Mouse (Mus musculus) regulatory T cell (primary cell): ENCODE data around the gene Nav2.

Source experiments
- in situ Hi-C: fragments of 300-600 bp; cut with MboI, MseI; formaldehyde crosslinking; loops from one replicate; pipeline ENCODE4 v1.15.1; 2025; ENCODE audit warnings: high pct_unique_total_duplicates

The Nav2 gene

DNA sequence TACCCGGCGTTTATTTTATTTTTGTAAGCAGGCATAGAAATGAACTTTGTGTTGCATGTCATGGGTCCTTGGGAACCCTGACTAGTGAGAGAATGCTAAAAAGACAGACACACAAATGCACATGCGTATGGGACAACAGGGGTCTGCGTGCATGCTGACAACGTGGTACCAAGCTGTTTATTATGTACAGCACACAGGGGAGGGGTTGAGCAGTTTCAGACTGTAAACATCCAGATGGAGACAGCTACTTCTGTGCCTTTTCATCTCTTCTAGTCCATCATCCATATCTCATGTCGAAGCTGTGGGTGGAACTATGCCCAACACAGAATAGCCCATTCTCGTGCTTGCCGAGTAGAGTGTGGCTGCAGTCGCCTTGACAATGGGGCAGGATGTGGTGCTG, 482.3 kb downstream of the Nav2 start:
- in situ Hi-C loops = no loop called here

DNA sequence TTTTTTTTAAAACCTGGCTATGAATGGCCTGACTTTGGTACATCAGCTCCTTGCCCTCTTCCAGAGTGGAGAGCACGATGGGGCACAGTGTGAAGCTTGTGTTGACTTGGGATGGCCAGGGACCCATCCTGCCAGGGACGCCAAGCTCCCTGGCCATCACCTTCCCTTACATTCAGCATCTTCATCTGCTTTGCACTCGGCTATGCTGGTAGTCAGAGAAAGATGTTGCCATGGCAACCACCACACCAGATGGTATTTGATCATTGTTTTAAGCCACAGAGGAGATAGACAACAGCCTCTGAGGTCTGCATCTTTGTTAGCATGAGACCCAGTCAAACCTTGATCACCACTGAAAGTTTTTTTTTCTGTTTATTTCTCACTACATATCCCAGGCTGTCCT, 483.7 kb downstream of the Nav2 start:
- in situ Hi-C loops = no loop called here

DNA sequence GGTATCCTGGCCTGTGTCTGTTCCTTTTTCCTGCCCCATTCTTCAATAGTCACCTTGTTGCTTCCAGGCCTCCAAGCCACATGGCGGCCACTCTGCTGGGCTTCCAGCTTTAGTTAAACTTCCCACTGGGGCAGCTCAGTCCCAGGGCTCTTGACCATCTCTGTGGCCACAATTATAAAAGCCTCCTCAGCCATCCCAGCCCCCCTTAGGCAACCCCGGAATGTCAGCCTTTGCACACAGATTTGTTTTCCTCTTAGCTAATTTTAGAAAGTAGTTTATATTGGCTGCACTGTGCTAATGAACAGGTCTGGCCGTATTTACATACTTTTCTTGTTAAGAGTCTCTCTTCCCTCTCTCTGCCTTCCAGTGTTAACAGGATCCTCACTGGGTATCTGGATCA, 484.3 kb downstream of the Nav2 start:
- in situ Hi-C loops = no loop called here

DNA sequence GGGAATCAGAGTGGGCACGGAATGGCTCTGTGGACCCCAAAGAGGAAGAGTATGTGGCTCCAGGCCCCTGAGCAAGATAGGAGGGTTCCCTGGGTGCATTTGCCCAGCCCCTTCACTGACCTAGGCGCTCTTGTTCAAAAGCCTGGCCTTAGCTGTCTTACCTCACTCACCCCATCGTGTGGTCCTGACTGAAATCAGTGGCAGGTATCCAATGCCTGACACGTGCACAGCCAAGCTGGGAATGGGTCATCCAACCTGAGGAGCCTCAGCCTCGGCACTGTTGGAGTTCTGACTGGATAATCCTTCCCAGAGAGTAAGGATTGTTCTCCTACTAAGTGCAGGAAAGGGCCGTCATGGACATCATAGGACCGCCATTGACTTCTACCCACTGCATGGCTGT, 485.3 kb downstream of the Nav2 start:
- in situ Hi-C loops = no loop called here

DNA sequence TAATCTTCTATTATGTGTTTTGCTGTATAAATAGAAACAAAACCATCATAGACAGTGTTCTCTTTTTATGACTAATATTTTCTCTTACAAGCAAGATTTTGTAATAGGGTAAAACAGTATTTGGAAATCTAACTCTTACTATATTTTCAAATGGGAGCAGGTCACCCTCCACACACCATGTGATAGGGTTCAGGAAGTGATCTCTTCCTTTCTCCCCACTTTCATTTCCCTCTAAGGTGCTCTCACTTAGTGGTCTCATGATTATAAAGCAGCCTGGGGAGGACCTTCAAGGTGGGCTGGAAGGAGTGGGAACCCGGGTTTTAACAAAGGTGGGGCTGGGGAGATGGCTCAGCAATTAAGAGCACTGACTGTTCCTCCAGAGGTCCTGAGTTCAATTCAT, 487.7 kb downstream of the Nav2 start:
- in situ Hi-C loops = no loop called here

DNA sequence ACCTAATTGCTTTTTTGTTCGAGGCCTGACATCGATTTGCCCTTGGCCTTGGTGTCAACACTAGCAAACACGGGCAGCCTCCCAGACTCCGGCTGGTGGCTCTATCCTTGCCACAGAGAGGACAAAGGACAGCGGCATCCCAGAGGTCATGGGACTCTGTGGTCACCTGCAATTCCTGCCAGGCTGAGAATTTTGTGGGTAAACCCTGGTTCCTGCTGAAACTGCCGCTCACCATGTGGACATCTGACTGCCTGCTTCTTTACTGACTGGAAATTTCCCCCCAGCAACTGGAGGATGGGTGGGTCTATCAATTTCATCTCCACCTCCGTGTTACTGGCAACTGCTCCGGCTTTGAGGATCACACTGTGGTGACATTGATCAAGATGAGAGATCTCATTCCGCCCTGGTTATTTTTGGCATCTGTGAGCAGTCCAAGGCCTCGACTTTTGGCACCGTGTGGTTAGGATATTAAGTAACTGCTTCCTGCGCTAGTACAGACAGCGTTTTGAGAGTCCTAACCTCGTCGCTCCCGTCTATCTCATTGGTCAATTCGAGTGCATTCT, 489.0 kb downstream of the Nav2 start:
- in situ Hi-C loops = no loop called here

DNA sequence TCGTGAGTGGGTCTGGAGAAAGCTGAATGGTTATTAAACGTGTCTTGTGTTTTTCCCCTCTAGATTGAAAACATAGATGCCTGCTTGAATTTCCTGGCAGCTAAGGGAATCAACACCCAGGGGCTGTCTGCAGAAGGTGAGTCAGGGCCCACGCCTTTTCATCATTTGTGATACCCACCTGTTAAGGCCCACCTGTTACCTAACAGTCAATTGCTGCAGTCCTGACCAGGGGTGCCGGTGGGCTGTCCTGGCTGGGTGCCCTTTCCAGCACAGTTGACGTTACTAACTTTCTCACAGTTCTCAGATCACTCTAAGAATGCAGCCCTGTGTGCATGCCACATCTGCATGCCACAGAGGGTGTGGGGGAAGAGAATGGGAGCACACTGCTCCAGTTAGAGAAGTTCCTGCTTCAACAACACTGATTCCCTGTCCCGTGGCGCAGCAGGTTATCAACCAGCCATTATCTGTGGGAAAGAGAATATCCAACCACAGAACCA, 489.6 kb downstream of the Nav2 start:
- in situ Hi-C loops = no loop called here

DNA sequence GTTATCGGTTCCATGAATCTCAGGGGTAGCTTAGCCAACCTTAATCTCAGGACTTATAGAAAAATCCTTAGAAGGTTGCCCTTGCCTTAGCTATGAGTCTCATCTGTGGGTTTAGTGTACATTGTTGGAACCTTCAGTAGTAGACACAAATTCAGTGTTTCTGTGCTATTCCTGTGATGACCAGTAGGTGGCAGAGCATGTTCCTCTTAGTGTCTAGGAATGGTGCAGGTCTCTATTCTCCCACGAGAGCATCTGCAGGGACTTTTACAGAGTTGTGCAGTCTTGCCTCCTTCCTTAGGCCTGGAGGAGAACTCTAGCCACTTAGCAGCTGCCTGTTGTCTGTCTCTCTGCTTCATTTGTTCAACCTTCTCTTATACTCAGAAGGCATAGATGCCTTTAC, 490.8 kb downstream of the Nav2 start:
- in situ Hi-C loops = no loop called here

DNA sequence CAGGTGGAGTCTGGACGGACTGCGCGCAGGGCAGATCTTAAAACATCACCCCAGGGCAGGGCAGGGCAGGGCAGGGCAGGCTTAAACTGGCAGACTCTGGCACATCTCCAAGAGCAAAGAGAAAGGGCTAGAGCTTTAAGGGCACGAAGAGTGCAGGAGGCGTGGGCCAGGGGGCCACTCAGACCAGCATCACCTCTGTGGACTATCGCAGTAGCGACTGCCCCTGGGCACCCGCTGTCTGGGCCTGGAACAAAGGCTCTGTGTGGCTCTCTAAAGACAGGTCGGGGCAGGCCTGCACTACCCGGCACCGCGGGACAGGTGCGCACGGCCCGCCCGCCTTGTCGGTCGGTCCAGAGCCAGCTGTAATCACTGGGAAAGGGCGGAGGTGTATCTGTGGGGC, 491.9 kb downstream of the Nav2 start:
- in situ Hi-C loops = no loop called here

DNA sequence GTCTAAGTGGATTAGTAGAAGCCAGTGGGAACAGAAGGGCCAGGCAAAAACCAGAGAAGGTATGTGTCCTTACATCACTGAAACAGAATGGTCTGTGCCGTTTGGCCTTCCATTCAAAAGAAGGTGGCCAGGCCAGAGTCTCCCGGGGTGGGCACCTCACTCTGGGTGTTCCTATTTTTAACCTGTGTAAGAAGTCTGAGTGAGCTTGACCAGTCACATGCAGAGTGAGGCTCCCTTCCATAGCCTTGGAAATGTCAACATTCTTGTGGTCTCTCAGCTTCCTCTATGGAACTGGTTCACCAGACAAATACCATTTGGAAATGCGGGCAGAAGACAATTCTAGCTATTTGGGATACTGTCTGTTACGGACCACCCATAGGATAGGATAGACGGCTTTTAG, 494.0 kb downstream of the Nav2 start:
- in situ Hi-C loops = no loop called here

DNA sequence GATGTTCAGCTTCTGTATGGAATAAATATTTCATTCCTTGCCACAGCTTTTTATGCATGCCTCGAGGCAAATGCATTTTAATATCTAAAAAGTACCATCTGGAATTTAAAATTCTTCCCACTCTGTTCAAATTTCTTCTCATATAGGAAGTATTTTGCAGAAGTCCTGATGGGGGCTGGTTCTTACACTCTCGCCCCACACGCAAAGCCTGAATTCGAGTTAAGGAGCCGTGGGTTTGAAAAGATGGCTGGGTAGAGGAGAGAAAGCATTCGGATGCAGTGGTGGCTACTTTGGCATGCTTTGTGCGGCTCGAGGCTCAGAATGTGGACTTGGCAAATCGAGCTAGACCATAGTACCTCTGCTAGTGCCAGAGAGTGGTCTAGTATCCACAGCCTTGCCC, 499.2 kb downstream of the Nav2 start:
- in situ Hi-C loops = no loop called here

DNA sequence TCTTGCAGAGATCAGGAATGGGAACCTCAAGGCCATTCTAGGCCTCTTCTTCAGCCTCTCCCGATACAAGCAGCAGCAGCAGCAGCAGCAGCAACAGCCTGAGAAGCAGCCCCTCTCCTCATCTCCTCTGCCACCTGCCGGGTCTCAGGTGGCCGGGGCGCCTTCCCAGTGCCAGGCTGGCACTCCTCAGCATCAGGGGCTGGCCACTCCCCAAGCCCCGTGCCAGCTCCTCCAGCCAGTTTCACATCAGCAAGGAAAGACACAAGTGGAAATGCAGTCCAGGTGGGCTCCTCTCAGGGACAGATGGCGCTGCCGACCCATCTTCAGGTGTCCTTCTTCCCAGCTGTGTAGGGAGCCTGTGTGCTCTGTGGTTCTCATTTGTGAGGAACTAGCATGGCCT, 500.1 kb downstream of the Nav2 start:
- in situ Hi-C loops = no loop called here

DNA sequence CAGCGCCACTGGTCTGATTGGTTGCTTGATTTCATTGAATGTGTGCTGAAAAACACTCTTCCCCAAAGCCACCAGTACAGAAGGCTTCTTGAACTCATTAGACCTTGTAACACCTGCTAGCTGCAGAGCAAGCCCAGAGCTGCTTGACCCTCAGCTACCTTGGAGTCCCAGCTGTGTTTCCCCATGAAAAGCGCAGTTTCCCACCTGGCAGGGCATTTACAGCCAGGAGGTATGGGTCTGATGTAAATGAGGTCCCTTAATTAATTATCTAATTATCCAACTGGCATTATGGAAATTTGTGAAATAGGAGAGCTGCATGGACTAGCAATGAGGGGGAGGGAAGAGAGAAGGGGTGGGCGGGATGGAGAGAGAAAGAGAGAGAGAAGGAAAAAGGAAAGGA, 500.7 kb downstream of the Nav2 start:
- in situ Hi-C loops = no loop called here

DNA sequence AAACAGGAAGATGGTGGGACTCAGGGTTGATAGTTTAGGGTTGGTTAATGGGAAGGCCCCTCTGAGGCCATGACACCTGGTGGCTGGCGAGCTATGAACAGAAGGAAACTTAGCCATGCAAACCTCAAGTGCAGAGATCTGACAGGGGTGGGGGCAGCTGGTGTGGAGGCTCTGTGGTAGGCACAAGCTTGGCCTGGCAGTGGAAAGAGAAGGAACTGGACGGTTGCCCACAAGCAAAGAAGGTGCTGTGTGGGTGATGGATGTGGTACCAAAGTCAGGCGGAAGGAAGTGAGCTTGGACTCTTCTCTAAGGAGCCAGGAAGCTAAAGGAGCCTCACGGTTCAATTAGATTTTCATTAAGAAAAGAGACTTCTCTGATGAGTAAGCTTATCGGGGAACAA, 501.7 kb downstream of the Nav2 start:
- in situ Hi-C loops = no loop called here

DNA sequence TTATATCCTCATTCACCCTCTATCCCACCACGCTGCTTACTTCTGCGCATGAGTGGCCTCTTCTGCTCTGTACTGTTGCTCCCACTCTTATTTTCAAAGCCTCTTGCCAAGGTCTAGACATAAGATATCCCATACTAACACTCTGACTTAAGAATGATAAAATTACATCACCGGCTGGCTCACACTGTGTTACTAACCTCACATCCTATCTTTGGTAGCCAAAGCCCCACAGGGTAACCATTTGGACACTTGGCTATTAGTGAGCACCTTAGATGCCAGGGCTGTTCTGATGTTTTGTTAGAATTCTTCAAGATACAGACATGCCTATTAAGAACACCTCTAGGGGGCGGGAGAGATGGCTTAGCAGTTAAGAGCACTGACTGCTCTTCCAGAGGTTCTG, 502.4 kb downstream of the Nav2 start:
- in situ Hi-C loops = no loop called here

DNA sequence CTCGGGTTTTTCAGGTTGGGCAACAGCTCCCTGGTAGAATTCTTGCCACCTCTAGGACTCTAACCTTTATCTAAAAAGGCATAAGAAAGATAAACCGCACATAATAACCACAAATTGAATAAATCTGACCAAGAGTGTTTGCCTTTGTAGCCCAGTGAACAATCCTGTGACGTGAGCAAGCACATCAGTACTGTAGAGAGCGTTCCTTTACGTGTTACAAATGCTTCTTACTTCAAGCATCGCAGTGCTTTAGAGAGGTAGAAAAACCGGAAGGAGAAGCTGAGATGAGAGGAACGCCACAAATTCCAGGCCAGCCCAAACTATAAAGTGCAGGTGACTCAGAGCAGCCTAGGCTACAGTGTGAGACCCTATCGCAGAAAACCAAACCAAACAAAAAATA, 503.3 kb downstream of the Nav2 start:
- in situ Hi-C loops = no loop called here

DNA sequence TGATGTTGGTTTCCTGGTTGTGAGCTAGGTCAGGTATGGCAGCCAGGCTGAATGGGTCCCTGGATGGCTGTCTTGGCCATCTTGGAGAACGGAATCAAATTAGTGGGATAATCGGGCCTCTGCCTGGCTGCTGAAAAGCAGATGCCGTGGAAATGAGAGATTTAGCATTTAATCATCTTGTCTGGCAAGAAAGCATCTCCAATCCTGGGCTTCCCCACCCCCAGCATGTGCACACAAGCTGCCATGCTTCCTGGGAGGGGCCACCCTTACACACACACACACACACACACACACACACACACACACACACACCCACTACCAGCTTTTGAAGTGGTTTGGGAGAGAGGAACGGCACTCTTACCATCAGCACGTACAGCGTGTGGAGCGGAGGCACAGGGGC, 506.6 kb downstream of the Nav2 start:
- in situ Hi-C loops = no loop called here

DNA sequence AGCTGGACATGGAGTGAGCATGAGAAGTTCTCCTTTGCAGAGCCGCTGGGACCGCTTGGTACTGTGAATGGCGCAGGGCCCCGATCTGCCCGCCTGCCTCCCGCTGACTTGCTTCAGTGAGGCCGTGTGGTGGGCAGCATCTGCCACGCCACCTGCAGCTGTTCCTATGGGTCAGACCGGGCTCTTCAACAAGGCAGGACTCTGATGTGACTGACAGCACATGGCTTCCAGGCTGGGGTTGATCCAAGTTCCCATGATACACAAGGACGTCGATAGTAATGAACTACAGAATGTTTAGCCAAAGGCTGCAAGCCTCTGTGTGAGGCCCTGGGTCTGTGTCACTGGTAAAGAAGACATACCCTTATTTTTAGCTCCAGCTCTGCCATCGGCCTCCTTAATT, 507.2 kb downstream of the Nav2 start:
- in situ Hi-C loops = no loop called here

DNA sequence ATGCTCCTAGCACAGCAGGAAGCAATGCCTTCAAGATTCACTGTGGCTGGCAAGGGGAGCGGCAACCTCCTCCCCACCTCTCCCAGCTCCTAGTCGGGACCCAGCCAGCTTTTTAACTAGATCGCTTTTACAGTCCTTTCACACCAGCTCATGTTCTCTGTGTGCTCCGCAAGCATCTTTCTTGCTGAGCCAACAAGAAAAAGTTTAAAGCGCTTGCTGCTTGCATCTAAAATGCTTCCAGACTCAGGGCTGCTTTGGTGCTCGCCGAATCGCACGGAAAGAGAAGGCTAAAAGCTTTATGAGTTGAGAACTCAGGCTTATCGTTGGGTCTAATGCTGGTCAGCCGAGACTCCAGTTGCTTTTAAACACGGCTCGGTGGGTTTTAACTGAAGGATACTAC, 510.3 kb downstream of the Nav2 start:
- in situ Hi-C loops = no loop called here

DNA sequence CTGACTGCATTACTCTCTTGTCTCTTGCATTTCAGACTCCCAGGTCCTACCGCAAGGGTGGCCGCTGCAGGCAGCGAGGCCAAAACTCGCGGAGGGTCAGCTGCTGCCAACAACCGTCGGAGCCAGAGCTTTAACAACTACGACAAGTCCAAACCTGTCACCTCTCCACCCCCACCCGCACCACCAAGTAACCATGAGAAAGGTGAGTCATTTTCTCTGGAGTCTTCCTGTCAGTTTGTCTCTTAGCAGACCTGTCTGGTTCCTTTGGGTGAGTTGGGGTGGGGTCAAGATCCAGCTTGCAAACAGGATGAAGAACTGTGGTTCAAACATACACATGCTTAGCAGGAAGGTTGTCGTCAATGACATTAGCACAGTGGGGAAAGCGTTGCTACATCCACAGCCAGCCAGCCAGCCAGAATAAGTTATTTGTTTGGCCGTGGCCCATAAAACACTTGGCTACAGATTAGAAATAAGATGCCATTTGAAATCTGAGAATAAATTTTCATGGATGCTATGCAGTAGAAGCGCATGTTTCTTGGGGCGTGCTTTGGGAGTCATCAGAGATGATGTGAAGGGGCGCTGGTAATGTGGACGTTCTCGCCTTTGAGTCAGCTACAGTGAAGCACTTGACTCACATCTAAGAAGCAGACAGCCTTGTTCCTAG, 511.8 kb downstream of the Nav2 start:
- in situ Hi-C loops = loop anchor here (10.0 kb wide), 2 partner anchors 165 to 285 kb away; no protein-coding TSS in a partner anchor

DNA sequence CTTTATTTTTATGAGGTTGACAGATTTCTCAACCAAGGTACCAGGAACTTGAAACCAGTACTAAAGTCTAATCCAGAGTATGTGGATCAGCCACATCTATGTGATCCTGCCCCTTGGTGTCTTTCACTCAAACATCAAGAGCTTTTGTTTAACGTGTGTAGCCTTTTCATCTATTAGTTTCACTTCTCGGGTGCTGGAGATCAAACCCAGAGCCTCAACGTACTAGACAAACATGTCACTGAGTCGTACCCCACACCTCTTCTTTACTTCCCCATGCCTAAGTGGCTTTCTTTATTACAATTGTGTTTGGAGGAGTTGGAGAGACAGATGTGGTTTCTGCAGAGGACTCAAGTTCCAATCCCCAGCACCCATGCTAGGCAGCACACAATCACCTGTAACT, 512.7 kb downstream of the Nav2 start:
- in situ Hi-C loops = loop anchor here (10.0 kb wide), 2 partner anchors 166 to 286 kb away; no protein-coding TSS in a partner anchor

DNA sequence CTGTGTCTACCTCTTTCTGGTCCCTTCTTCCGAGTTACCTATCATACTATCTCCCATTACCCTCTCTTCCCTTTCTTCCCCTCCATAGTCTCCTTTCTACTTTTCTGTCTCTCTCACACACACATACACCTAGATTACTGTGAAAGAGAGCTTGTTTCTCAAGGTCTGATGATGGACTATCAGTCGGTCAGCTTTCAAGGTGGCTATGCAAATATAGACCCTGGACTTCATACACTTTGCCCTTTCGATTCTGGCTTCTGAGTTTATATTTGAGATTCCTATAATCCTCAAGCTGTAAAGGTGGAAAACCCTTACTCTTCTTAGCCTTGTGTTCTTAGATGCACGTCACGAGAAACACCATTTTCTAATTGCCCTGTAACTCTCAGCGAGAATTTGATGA, 515.4 kb downstream of the Nav2 start:
- in situ Hi-C loops = loop anchor here (10.0 kb wide), 2 partner anchors 169 to 289 kb away; no protein-coding TSS in a partner anchor

DNA sequence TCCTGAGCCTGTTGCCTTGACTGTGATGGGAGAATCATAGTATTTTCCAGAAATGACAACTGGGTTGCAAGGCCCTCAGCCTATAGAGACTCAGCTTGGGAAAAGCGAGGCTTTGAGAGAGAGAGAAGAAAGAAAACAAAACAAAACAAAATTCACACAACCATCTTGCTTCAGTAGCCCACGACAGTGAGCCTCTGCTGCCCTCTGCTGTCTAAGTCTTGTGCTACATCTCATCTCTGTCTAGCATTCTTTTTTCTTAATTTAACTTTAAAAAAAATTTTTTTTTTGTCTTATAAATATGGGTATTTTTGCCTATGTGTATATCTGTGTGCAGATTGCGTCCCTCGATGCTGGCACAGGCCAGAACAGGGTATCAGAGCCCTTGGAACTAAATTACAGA, 517.5 kb downstream of the Nav2 start:
- in situ Hi-C loops = loop anchor here (5.0 to 10.0 kb wide), 3 partner anchors 84 to 291 kb away; no protein-coding TSS in a partner anchor
